In genomic region chr3:65523397-65523796, GRCm38 (mm10) we compare ENCODE assay signal across 23 mouse cellular contexts.
"Had no signal": no experiment of that assay in that cellular context is flagged by ENCODE, and none has a peak within 500 bp of the region (broad histone marks: within the 10 kb centered on the region; RNA-seq: fewer than 3 reads in every experiment).

No protein-coding gene starts in this region.

- H3K27me3 ChIP-seq: heart, embryonic 12.5 days; hindbrain, embryonic 13.5 days; hindbrain, embryonic 15.5 days; kidney, embryonic 15.5 days; limb, embryonic 13.5 days; limb, embryonic 15.5 days had no signal

- H3K36me3 ChIP-seq: heart, embryonic 10.5 days; heart, embryonic 12.5 days; hindbrain, embryonic 13.5 days; hindbrain, embryonic 15.5 days; kidney, embryonic 15.5 days; limb, embryonic 13.5 days; limb, embryonic 15.5 days had no signal

- H3K4me3 ChIP-seq: gastrocnemius, adult 2 months; heart, embryonic 10.5 days; heart, embryonic 12.5 days; hindbrain, embryonic 13.5 days; hindbrain, embryonic 15.5 days; kidney, embryonic 15.5 days; limb, embryonic 13.5 days; limb, embryonic 15.5 days had no signal

- DNase-seq: gastrocnemius, adult 2 months; gastrocnemius, postnatal 10 days; gastrocnemius, postnatal 25 days; heart, adult 18-20 months; heart, postnatal 10 days; kidney, adult 11 months; kidney, adult 2 months; kidney, adult 9 months; kidney, postnatal 14 days; kidney, postnatal 36 days; layer of hippocampus, adult 9-11 months; layer of hippocampus, postnatal 36 days; left cerebral cortex, postnatal 4 days had no signal

- H3K9me3 ChIP-seq: heart, embryonic 10.5 days; heart, embryonic 12.5 days; hindbrain, embryonic 13.5 days; hindbrain, embryonic 15.5 days; kidney, embryonic 15.5 days; limb, embryonic 13.5 days; limb, embryonic 15.5 days had no signal

- H3K4me1 ChIP-seq: heart, embryonic 10.5 days; hindbrain, embryonic 13.5 days; hindbrain, embryonic 15.5 days; limb, embryonic 13.5 days; limb, embryonic 15.5 days had no signal

- H3K9ac ChIP-seq: heart, embryonic 12.5 days; hindbrain, embryonic 13.5 days; hindbrain, embryonic 15.5 days; kidney, embryonic 15.5 days; limb, embryonic 13.5 days; limb, embryonic 15.5 days had no signal

- H3K27ac ChIP-seq: gastrocnemius, adult 2 months; heart, embryonic 10.5 days; hindbrain, embryonic 13.5 days; hindbrain, embryonic 15.5 days; hindbrain, postnatal 0 days; kidney, embryonic 15.5 days; kidney, postnatal 0 days; limb, embryonic 13.5 days; limb, embryonic 15.5 days had no signal

- ATAC-seq: hindbrain, postnatal 0 days; intestine, embryonic 16.5 days had no signal

- H3K4me2 ChIP-seq: heart, embryonic 12.5 days; hindbrain, embryonic 13.5 days; hindbrain, embryonic 15.5 days; kidney, embryonic 15.5 days; limb, embryonic 13.5 days; limb, embryonic 15.5 days had no signal
